Mouse (Mus musculus) intestine, embryonic 15.5 days (tissue): ENCODE results near the gene Foxj1. TPM values are rescaled to one million over a fixed set of nuclear protein-coding genes. Genes with fewer than 3 reads are reported as not detected.
A peak's percentile ranks its signal among the peaks of the same experiment; 100 is the strongest.
"Not testable (repeated sequence)": the region's sequence is repeated elsewhere in the genome, so short reads cannot be mapped to it uniquely, and the experiment has no call there.

Experiments used
- ATAC-seq: fragments of 200-750 bp; cut with Nextera tagmentation; 2 replicates; pipeline ENCODE4 v1.8.0; 2017; ENCODE audit warnings: moderate TSS enrichment, moderate library complexity
- H3K27ac ChIP-seq: fragments of 300-500 bp; sonication (generic); 2 replicates; pipeline ENCODE4 v1.5.1; 2015; ENCODE audit warnings: mild to moderate bottlenecking, inconsistent platforms
- H3K27me3 ChIP-seq: fragments of 300-500 bp; sonication (generic); replicated peaks from 2 replicates; pipeline ENCODE4 v1.6.1; 2015; ENCODE audit warnings: inconsistent platforms
- H3K36me3 ChIP-seq: fragments of 300-500 bp; sonication (generic); 2 replicates; pipeline ENCODE4 v1.6.1; 2015; ENCODE audit warnings: inconsistent platforms
- H3K4me1 ChIP-seq: fragments of 300-500 bp; sonication (generic); replicated peaks from 2 replicates; pipeline ENCODE4 v1.6.1; 2015; ENCODE audit warnings: inconsistent platforms
- H3K4me2 ChIP-seq: fragments of 300-500 bp; sonication (generic); replicated peaks from 2 replicates; pipeline ENCODE4 v1.6.1; 2015; ENCODE audit warnings: mild to moderate bottlenecking, inconsistent platforms
- H3K4me3 ChIP-seq: fragments of 300-500 bp; sonication (generic); replicated peaks from 2 replicates; pipeline ENCODE4 v1.5.1; 2015; ENCODE audit warnings: inconsistent platforms
- H3K9ac ChIP-seq: fragments of 300-500 bp; sonication (generic); 2 replicates; pipeline ENCODE4 v1.6.1; 2015; ENCODE audit warnings: inconsistent platforms
- H3K9me3 ChIP-seq: fragments of 300-500 bp; sonication (generic); 2 replicates; pipeline ENCODE4 v1.6.1; 2016; ENCODE audit warnings: inconsistent platforms
- WGBS: fragments of 180-500 bp; shearing (Covaris S2); methylation state at CpG from one replicate; pipeline ENCODE4 v1.1.7; 2015; 5-methylcytosine and 5-hydroxymethylcytosine counted together
- polyA plus RNA-seq: library from polyadenylated mRNA; unstranded; fragments of >200 nt; fragmentation: Nextera tagmentation; extraction: Ambion mirVana; gene quantifications from 2 replicates; pipeline ENCODE4 v1.2.1, GENCODE M21; 2015

Gene Foxj1
- 0.66 and 0.77 TPM in 2 replicates for polyA plus RNA-seq

GRCm38 (mm10) chr11:116335244-116336036 lies at the start of gene Foxj1:
Gene Foxj1, minus strand, starts transcription at chr11:116335399.
- peaks cover 49% of the 10 kb centered on the region for H3K4me1 ChIP-seq
- H3K9ac ChIP-seq = peak within 1 kb of the TSS; percentile 53
- no peaks in the 10 kb centered on the region for H3K36me3 ChIP-seq
- ATAC-seq = peak; percentile 93
- H3K27ac ChIP-seq = 0 out of 2 replicates have a peak within 1 kb of the TSS, but pooled peaks have one; percentile 7
- H3K27me3 ChIP-seq = peaks cover 22% of the 10 kb centered on the region
- peak within 1 kb of the TSS; percentile 96 for H3K4me2 ChIP-seq
- under 1% methylated on average over 61 of the region's 61 CpGs for WGBS
- H3K4me3 ChIP-seq = peak within 1 kb of the TSS; percentile 60
- no peaks in the 10 kb centered on the region for H3K9me3 ChIP-seq

GRCm38 (mm10) chr11:116384171-116384570 lies 49.0 kb upstream of the Foxj1 start:
- H3K27ac ChIP-seq = no peak overlapping the region
- H3K4me2 ChIP-seq = no peak overlapping the region
- ATAC-seq = no peak
- H3K4me3 ChIP-seq = no peak overlapping the region
- H3K27me3 ChIP-seq = no peaks in the 10 kb centered on the region
- H3K9me3 ChIP-seq = no peaks in the 10 kb centered on the region
- 88% methylated on average over 11 of the region's 11 CpGs for WGBS
- H3K9ac ChIP-seq = no peak overlapping the region
- peaks cover 2% of the 10 kb centered on the region; the same call in 1 of the 2 replicates for H3K36me3 ChIP-seq
- peaks cover 13% of the 10 kb centered on the region for H3K4me1 ChIP-seq

GRCm38 (mm10) chr11:116383070-116383469 lies 47.9 kb upstream of the Foxj1 start:
- peaks cover 13% of the 10 kb centered on the region for H3K4me1 ChIP-seq
- ATAC-seq, H3K27me3 ChIP-seq, H3K9me3 ChIP-seq, H3K4me2 ChIP-seq, H3K4me3 ChIP-seq, H3K9ac ChIP-seq, H3K36me3 ChIP-seq, H3K27ac ChIP-seq: not testable (repeated sequence)
- WGBS = 86% methylated on average over 5 of the region's 5 CpGs

DNA sequence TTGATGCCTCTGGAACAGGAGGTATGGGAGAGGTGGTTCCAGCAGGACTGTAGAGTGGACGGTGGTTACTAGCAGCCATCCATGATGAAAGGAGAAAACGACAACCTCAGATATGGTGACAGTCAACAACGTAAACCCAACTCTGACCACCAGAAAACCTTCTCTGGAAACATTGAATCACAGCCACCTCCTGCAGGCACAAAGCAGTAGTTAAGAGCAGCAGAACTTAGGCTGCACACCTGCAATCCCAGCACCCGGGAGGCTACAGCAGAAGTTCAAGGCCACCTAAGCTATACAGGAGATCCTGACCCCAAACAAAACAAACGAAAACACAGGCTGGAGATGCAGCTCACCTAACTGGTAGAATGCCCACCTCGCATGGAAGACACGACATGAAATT lies 45.6 kb upstream of the Foxj1 start:
- H3K4me2 ChIP-seq = no peak overlapping the region
- H3K36me3 ChIP-seq = no peaks in the 10 kb centered on the region; the same call in 1 of the 2 replicates
- no peaks in the 10 kb centered on the region for H3K9me3 ChIP-seq
- H3K27ac ChIP-seq = no peak overlapping the region
- no peak overlapping the region for H3K4me3 ChIP-seq
- H3K4me1 ChIP-seq = no peaks in the 10 kb centered on the region
- no peaks in the 10 kb centered on the region for H3K27me3 ChIP-seq
- 84% methylated on average over 7 of the region's 7 CpGs for WGBS
- no peak for ATAC-seq
- H3K9ac ChIP-seq = no peak overlapping the region

- H3K9ac ChIP-seq = no peak overlapping the region
- no peak for ATAC-seq
These were observed 44.3 kb upstream of the Foxj1 start for GRCm38 (mm10) chr11:116379530-116379929.

GRCm38 (mm10) chr11:116376945-116377661 lies 41.9 kb upstream of the Foxj1 start:
- Histone ChIP-seq H3K27ac (no peak overlapping the region), H3K9me3 (no peaks in the 10 kb centered on the region), H3K36me3 (no peaks in the 10 kb centered on the region; the same call in 1 of the 2 replicates), H3K9ac (no peak overlapping the region), H3K4me3 (no peak overlapping the region), H3K4me2 (no peak overlapping the region), H3K27me3 (no peaks in the 10 kb centered on the region), H3K4me1 (peaks cover under 1% of the 10 kb centered on the region)
- WGBS = 56% methylated on average over 7 of the region's 7 CpGs
- ATAC-seq = no peak

More at GRCm38 (mm10) chr11:116379530-116379929, 44.3 kb upstream of the Foxj1 start:
- Histone ChIP-seq H3K27ac (no peak overlapping the region), H3K36me3 (no peaks in the 10 kb centered on the region; the same call in 1 of the 2 replicates), H3K4me3 (no peak overlapping the region), H3K4me1 (no peaks in the 10 kb centered on the region), H3K9me3 (no peaks in the 10 kb centered on the region), H3K27me3 (no peaks in the 10 kb centered on the region), H3K4me2 (no peak overlapping the region)
- WGBS = 77% methylated on average over 6 of the region's 6 CpGs

DNA sequence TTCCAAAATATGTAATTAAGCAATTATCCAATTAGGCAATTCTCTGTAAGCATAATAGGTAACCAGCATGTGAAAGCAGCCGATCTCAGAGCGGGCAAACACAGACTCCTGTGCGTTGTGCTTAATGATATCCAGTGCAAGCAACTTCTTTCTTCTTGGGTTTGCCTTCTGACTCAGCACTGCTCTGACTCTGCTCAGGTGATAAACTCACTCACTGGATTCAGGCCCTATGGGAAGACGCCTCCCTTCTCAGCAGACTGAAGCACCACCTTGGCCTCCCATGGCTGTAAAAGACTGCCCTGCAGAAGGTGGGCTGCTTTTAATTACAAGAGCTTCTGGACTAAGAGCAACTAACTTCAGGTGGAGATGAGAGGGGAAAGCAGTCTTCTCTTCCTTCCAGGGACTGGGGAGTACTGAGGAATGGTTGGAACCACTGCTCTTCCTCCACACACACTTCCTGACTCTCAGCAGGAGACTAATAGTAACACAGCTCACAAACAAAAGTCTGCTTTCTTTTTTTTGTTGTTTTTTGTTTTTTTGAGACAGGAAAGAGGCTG lies 36.8 kb upstream of the Foxj1 start:
- WGBS = 64% methylated on average over 4 of the region's 4 CpGs
- Histone ChIP-seq H3K36me3 (no peaks in the 10 kb centered on the region), H3K4me3 (no peak overlapping the region), H3K27me3 (no peaks in the 10 kb centered on the region), H3K9ac (no peak overlapping the region), H3K9me3 (no peaks in the 10 kb centered on the region), H3K4me1 (peaks cover 7% of the 10 kb centered on the region), H3K27ac (0 out of 2 replicates have a peak overlapping the region, but pooled peaks have one; percentile 17), H3K4me2 (no peak overlapping the region)
- ATAC-seq = 0 out of 2 replicates have a peak, but pooled peaks have one; percentile 31

DNA sequence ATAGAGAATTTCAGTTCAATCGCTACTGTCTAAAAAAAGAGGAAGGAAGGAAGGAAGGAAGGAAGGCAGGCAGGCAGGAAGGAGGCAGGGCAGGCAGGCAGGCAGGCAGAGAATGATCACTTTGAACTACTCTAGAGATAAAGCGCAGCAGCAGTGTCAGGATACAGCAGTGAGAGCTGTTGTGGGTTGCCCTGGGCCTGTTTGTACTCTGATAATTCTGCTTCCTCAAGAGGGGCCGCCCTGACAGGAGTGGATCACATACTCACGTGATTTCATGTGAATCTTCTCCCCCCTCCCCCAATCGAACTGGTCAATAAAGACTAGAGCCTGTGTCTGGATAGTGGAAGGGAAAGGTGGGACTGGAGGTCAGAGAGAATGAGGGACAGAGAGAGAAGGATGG lies 34.4 kb upstream of the Foxj1 start:
- no peak for ATAC-seq
- WGBS = 47% methylated on average over 5 of the region's 5 CpGs

GRCm38 (mm10) chr11:116369051-116369450 lies 33.9 kb upstream of the Foxj1 start:
- Histone ChIP-seq H3K27ac (no peak overlapping the region), H3K4me2 (no peak overlapping the region), H3K27me3 (no peaks in the 10 kb centered on the region), H3K4me3 (no peak overlapping the region), H3K9me3 (no peaks in the 10 kb centered on the region), H3K9ac (no peak overlapping the region), H3K4me1 (peaks cover 7% of the 10 kb centered on the region), H3K36me3 (no peaks in the 10 kb centered on the region)
- WGBS = 90% methylated on average over 14 of the region's 14 CpGs
- no peak for ATAC-seq

More for the DNA sequence above, 34.4 kb upstream of the Foxj1 start:
- Histone ChIP-seq H3K27ac (no peak overlapping the region), H3K36me3 (no peaks in the 10 kb centered on the region), H3K27me3 (no peaks in the 10 kb centered on the region), H3K9ac (no peak overlapping the region), H3K4me2 (no peak overlapping the region), H3K9me3 (no peaks in the 10 kb centered on the region), H3K4me3 (no peak overlapping the region), H3K4me1 (peaks cover 7% of the 10 kb centered on the region)

DNA sequence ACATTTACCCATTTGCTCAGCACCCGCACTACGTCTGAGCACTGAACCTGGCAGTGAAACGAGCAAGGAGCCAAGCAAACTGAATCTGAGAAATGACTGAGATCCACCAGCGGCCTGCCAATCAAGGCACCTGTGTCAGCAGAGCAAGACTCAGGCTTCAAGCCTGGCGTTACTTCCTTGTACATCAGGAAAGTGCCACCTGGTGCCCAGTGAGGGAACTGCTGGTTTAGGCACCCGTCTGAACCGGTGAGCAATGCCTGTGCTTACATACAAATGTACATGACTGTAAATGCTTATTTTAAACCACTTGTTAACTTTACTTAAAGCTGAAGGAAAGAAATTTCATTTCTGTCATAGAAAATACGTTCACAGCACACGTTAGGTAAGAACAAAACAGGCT lies 32.9 kb upstream of the Foxj1 start:
- 27% methylated on average over 9 of the region's 9 CpGs for WGBS
- no peak overlapping the region for H3K27ac ChIP-seq
- no peak overlapping the region for H3K4me3 ChIP-seq
- H3K4me1 ChIP-seq = peaks cover 7% of the 10 kb centered on the region
- H3K27me3 ChIP-seq = no peaks in the 10 kb centered on the region
- no peak overlapping the region for H3K9ac ChIP-seq
- H3K9me3 ChIP-seq = no peaks in the 10 kb centered on the region
- no peak overlapping the region for H3K4me2 ChIP-seq
- no peaks in the 10 kb centered on the region for H3K36me3 ChIP-seq
- ATAC-seq = peak; percentile 65; the same call in 1 of the 2 replicates

GRCm38 (mm10) chr11:116366647-116367046 lies 31.4 kb upstream of the Foxj1 start:
- H3K27me3 ChIP-seq = no peaks in the 10 kb centered on the region
- H3K9ac ChIP-seq = no peak overlapping the region
- H3K36me3 ChIP-seq = no peaks in the 10 kb centered on the region
- H3K9me3 ChIP-seq = no peaks in the 10 kb centered on the region
- no peak overlapping the region for H3K4me3 ChIP-seq
- H3K4me2 ChIP-seq = no peak overlapping the region
- H3K4me1 ChIP-seq = peaks cover 4% of the 10 kb centered on the region; the same call in 1 of the 2 replicates
- no peak for ATAC-seq
- H3K27ac ChIP-seq = no peak overlapping the region
- 80% methylated on average over 1 of the region's 1 CpGs for WGBS

- ATAC-seq = no peak
- Histone ChIP-seq H3K4me3 (no peak overlapping the region), H3K4me2 (no peak overlapping the region), H3K4me1 (no peaks in the 10 kb centered on the region), H3K9me3 (no peaks in the 10 kb centered on the region), H3K27me3 (no peaks in the 10 kb centered on the region), H3K9ac (no peak overlapping the region), H3K36me3 (no peaks in the 10 kb centered on the region), H3K27ac (no peak overlapping the region)
- WGBS = 83% methylated on average over 2 of the region's 2 CpGs
These were observed 30.9 kb upstream of the Foxj1 start for GRCm38 (mm10) chr11:116366124-116366523.
